Mouse (Mus musculus) intestine, postnatal 0 days (tissue): ENCODE results near the gene Dars. TPM values are rescaled to one million over a fixed set of nuclear protein-coding genes. Genes with fewer than 3 reads are reported as not detected.

Source experiments
- ATAC-seq: fragments of 200-750 bp; cut with Nextera tagmentation; 2 replicates; pipeline ENCODE4 v1.8.0; 2017; ENCODE audit warnings: mild to moderate bottlenecking, moderate TSS enrichment, moderate library complexity
- H3K27ac ChIP-seq: fragments of 300-500 bp; sonication (generic); 2 replicates; pipeline ENCODE4 v1.5.1; 2014; ENCODE audit warnings: mild to moderate bottlenecking, low read depth, low read length, moderate library complexity
- H3K27me3 ChIP-seq: fragments of 300-500 bp; sonication (generic); replicated peaks from 2 replicates; pipeline ENCODE4 v1.6.1; 2014; ENCODE audit warnings: low read length, mixed read lengths; ENCODE audit not compliant: control insufficient read depth, insufficient read depth
- H3K36me3 ChIP-seq: fragments of 300-500 bp; sonication (generic); 2 replicates; pipeline ENCODE4 v1.6.1; 2014; ENCODE audit warnings: mild to moderate bottlenecking, moderate library complexity; ENCODE audit not compliant: control insufficient read depth, insufficient read depth
- H3K4me1 ChIP-seq: fragments of 300-500 bp; sonication (generic); replicated peaks from 2 replicates; pipeline ENCODE4 v1.6.1; 2014; ENCODE audit warnings: antibody characterized with exemption, low read length, mixed read lengths; ENCODE audit not compliant: control insufficient read depth, insufficient read depth
- H3K4me2 ChIP-seq: fragments of 300-500 bp; sonication (generic); replicated peaks from 2 replicates; pipeline ENCODE4 v1.6.1; 2014; ENCODE audit warnings: low read depth, mild to moderate bottlenecking, moderate library complexity
- H3K4me3 ChIP-seq: fragments of 300-500 bp; sonication (generic); 2 replicates; pipeline ENCODE4 v1.5.1; 2014; ENCODE audit warnings: low read depth, low read length
- H3K9ac ChIP-seq: fragments of 300-500 bp; sonication (generic); 2 replicates; pipeline ENCODE4 v1.6.1; 2014; ENCODE audit warnings: mild to moderate bottlenecking, low read depth, low read length
- H3K9me3 ChIP-seq: fragments of 300-500 bp; sonication (generic); 2 replicates; pipeline ENCODE4 v1.6.1; 2016; ENCODE audit warnings: mixed run types; ENCODE audit not compliant: control insufficient read depth
- CTCF ChIP-seq: sonication (generic); IDR thresholded peaks from 2 replicates; pipeline ENCODE4 v1.5.1; 2016; ENCODE audit warnings: low read depth, mild to moderate bottlenecking, control low read depth, antibody characterized with exemption, moderate library complexity
- WGBS: fragments of 180-500 bp; shearing (Covaris S2); extraction: QIAGEN DNeasy Blood & Tissue Kit; methylation state at CpG from one replicate; pipeline ENCODE4 v1.1.7; 2014; 5-methylcytosine and 5-hydroxymethylcytosine counted together
- polyA plus RNA-seq: library from polyadenylated mRNA; unstranded; fragments of >200 nt; fragmentation: Nextera tagmentation; extraction: Ambion mirVana; gene quantifications from 2 replicates; pipeline ENCODE4 v1.2.1, GENCODE M21; 2015

The Dars gene
- polyA plus RNA-seq, 1 experiment from 2014 or later = 68.0 TPM

DNA sequence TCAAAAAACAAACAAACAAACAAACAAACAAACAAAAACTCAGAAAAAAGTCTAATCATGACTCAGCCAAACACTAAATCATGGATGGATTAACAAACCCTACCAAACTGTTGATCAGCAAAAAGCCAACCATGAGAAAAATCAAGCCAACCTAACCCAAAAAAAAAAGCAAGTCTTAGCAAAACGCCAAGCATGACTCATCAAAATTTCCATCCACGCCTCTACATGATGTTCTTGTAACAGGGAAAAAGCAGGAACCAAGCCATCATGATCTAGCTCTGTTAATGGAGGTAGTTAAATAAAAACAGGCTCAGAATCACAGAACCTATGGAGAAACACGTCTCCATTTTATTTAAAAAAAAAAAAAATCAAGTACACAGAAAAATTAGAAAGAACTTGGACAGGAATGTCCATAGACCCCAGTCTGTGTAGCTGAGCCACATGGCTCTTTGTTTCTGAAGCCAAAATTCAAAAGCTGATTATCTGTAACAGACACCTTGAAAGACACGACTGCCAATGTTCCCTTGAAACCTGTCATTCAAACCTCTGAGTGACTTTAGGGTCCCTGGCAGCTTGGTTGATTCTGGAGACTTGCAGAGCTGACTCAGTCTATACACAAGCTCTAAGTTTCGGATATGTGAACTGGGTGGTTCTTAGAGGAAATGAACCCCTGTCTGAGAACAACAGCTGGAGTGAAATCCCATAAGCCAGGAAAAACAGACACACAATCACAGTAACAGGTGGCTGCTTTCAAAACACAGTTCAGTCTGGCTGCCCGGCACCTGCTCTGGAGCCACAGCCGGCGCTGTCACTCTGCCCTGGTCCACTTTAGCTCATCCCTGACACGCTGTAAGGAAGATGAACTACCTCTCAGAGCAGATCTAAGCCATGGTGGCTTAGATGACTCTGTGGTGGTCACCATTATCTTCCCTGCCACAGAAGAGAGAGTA, 27.0 kb upstream of the Dars start:
- H3K9me3 ChIP-seq = no peaks in the 10 kb centered on the region
- no peaks in the 10 kb centered on the region for H3K36me3 ChIP-seq
- no peak for ATAC-seq
- TF ChIP-seq CTCF = no peak
- WGBS = 65% methylated on average over 9 of the region's 9 CpGs
- H3K27me3 ChIP-seq = no peaks in the 10 kb centered on the region
- H3K27ac ChIP-seq = no peak overlapping the region
- H3K4me2 ChIP-seq = no peak overlapping the region
- no peaks in the 10 kb centered on the region for H3K4me1 ChIP-seq
- H3K9ac ChIP-seq = no peak overlapping the region
- H3K4me3 ChIP-seq = no peak overlapping the region

GRCm38 (mm10) chr1:128441129-128441473, 23.9 kb upstream of the Dars start:
- H3K36me3 ChIP-seq = no peaks in the 10 kb centered on the region
- no peak overlapping the region for H3K27ac ChIP-seq
- H3K4me1 ChIP-seq = no peaks in the 10 kb centered on the region
- H3K9ac ChIP-seq = no peak overlapping the region
- no peak overlapping the region for H3K4me3 ChIP-seq
- H3K4me2 ChIP-seq = no peak overlapping the region
- TF ChIP-seq CTCF = no peak
- no peaks in the 10 kb centered on the region for H3K9me3 ChIP-seq
- no peak for ATAC-seq
- WGBS = 36% methylated on average over 5 of the region's 5 CpGs
- no peaks in the 10 kb centered on the region for H3K27me3 ChIP-seq

- no peaks in the 10 kb centered on the region for H3K9me3 ChIP-seq
- no peak for ATAC-seq
- H3K27me3 ChIP-seq = no peaks in the 10 kb centered on the region
- H3K27ac ChIP-seq = no peak overlapping the region
- no peak for TF ChIP-seq CTCF
- H3K9ac ChIP-seq = no peak overlapping the region
- no peak overlapping the region for H3K4me3 ChIP-seq
- H3K36me3 ChIP-seq = no peaks in the 10 kb centered on the region
- no peaks in the 10 kb centered on the region for H3K4me1 ChIP-seq
- whole genome bisulfite sequencing = 60% methylated on average over 16 of the region's 16 CpGs
- H3K4me2 ChIP-seq = no peak overlapping the region
These were observed 23.4 kb upstream of the Dars start for GRCm38 (mm10) chr1:128440386-128441128.

- H3K4me1 ChIP-seq = no peaks in the 10 kb centered on the region
- H3K4me2 ChIP-seq = no peak overlapping the region
- TF ChIP-seq CTCF = no peak
- H3K9ac ChIP-seq = no peak overlapping the region
- H3K27ac ChIP-seq = no peak overlapping the region
- no peak overlapping the region for H3K4me3 ChIP-seq
- 94% methylated on average over 4 of the region's 4 CpGs for WGBS
- no peak for ATAC-seq
- H3K9me3 ChIP-seq = no peaks in the 10 kb centered on the region
- no peaks in the 10 kb centered on the region for H3K27me3 ChIP-seq
- no peaks in the 10 kb centered on the region for H3K36me3 ChIP-seq
These were observed 22.4 kb upstream of the Dars start for GRCm38 (mm10) chr1:128439618-128440017.

GRCm38 (mm10) chr1:128438526-128438925, 21.4 kb upstream of the Dars start:
- Histone ChIP-seq H3K4me2 (no peak overlapping the region), H3K27me3 (no peaks in the 10 kb centered on the region), H3K9ac (no peak overlapping the region), H3K4me3 (no peak overlapping the region), H3K9me3 (no peaks in the 10 kb centered on the region), H3K27ac (no peak overlapping the region), H3K36me3 (no peaks in the 10 kb centered on the region), H3K4me1 (no peaks in the 10 kb centered on the region)
- no peak for ATAC-seq
- TF ChIP-seq CTCF = no peak
- 83% methylated on average over 5 of the region's 5 CpGs for WGBS

DNA sequence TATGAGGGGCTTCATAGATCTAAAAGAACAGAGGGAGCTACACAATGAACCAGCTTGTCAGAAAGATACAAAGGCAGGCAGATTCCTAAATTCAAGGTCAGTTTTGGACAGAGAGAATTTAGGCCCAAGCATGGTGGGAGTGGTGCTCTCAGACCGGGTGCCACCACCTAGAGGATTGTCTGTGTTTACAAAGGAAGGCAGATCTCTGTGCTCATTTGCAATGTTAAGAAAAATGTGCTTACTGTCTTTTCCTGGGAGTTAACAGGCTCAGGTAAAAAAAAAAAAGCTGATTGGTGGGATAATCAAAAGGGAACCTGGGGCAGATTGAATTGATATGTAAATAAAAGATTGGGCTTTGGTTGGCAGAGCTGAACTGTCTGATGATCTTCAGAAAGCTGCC, 20.1 kb upstream of the Dars start:
- H3K27ac ChIP-seq = no peak overlapping the region
- no peak for TF ChIP-seq CTCF
- no peaks in the 10 kb centered on the region for H3K9me3 ChIP-seq
- no peak overlapping the region for H3K4me2 ChIP-seq
- 39% methylated on average over 1 of the region's 1 CpGs for WGBS
- H3K9ac ChIP-seq = no peak overlapping the region
- no peak for ATAC-seq
- no peaks in the 10 kb centered on the region for H3K27me3 ChIP-seq
- H3K4me3 ChIP-seq = no peak overlapping the region
- H3K36me3 ChIP-seq = no peaks in the 10 kb centered on the region
- no peaks in the 10 kb centered on the region for H3K4me1 ChIP-seq
